Mouse (Mus musculus) lung, embryonic 15.5 days (tissue): Measurements from ENCODE around the gene Lrr1. TPM values are rescaled to one million over a fixed set of nuclear protein-coding genes. Genes with fewer than 3 reads are reported as not detected.

Source experiments
- microRNA-seq: library from miRNA; unstranded; fragments of <30 nt; microRNA quantifications from one replicate; pipeline ENCODE4, GENCODE M21; 2016
- polyA plus RNA-seq: library from polyadenylated mRNA; unstranded; fragments of >200 nt; fragmentation: Nextera tagmentation; extraction: Ambion mirVana; gene quantifications from 2 replicates; pipeline ENCODE4 v1.2.1, GENCODE M21; 2015

The Lrr1 gene
- polyA plus RNA-seq, 1 experiment from 2014 or later, result 29.1 TPM

Small RNA genes within 50 kb of the gene (microRNA-seq; reads per million reads assigned to microRNA genes)
- gene Gm47287 (not detected), gene Gm47295 (0.56 reads per million)

Other genes starting within 250 kb of the Lrr1 start
- gene Rps29, start 9.6 kb upstream of the Lrr1 start, polyA plus RNA-seq, result 1,555 and 1,613 TPM in 2 replicates
- gene Rpl36al, start 15.3 kb downstream of the Lrr1 start, polyA plus RNA-seq, result 509 and 512 TPM in 2 replicates
- 56.7 and 58.2 TPM in 2 replicates for gene Mgat2, start 15.3 kb downstream of the Lrr1 start, polyA plus RNA-seq
- gene Gm49383, start 28.3 kb downstream of the Lrr1 start, polyA plus RNA-seq, result 35.0 and 35.5 TPM in 2 replicates
- gene Dnaaf2, start 29.6 kb downstream of the Lrr1 start, polyA plus RNA-seq, result 10.3 and 10.5 TPM in 2 replicates
- gene Gm49384, start 35.5 kb downstream of the Lrr1 start, polyA plus RNA-seq, result 30.5 and 34.4 TPM in 2 replicates
- gene Pole2, start 59.4 kb downstream of the Lrr1 start, polyA plus RNA-seq, result 33.5 and 36.3 TPM in 2 replicates
- 5.9 and 6.8 TPM in 2 replicates for gene Klhdc1, start 72.4 kb downstream of the Lrr1 start, polyA plus RNA-seq
- 124 and 131 TPM in 2 replicates for gene Klhdc2, start 127.9 kb downstream of the Lrr1 start, polyA plus RNA-seq
- 76.9 and 84.2 TPM in 2 replicates for gene Nemf, start 188.4 kb downstream of the Lrr1 start, polyA plus RNA-seq
- gene Arf6, start 203.3 kb downstream of the Lrr1 start, polyA plus RNA-seq, result 50.6 and 54.5 TPM in 2 replicates
- gene Gm9887, start 203.6 kb downstream of the Lrr1 start, polyA plus RNA-seq, result 1.8 and 1.9 TPM in 2 replicates